Mouse (Mus musculus) hindbrain, embryonic 16.5 days (tissue): Measurements from ENCODE around the gene Clcnkb. TPM values are rescaled to one million over a fixed set of nuclear protein-coding genes. Genes with fewer than 3 reads are reported as not detected.
A peak's percentile ranks its signal among the peaks of the same experiment; 100 is the strongest.

Source experiments
- ATAC-seq: fragments of 200-750 bp; cut with Nextera tagmentation; 2 replicates; pipeline ENCODE4 v1.8.0; 2017; ENCODE audit warnings: moderate TSS enrichment, moderate library complexity
- H3K27ac ChIP-seq: fragments of 300-500 bp; sonication (generic); 2 replicates; pipeline ENCODE4 v1.5.1; 2014; ENCODE audit warnings: low read depth, mild to moderate bottlenecking, control low read depth, low read length, moderate library complexity
- H3K27me3 ChIP-seq: fragments of 300-500 bp; sonication (generic); replicated peaks from 2 replicates; pipeline ENCODE4 v1.6.1; 2014; ENCODE audit warnings: low read length; ENCODE audit not compliant: control insufficient read depth, insufficient read depth
- H3K36me3 ChIP-seq: fragments of 300-500 bp; sonication (generic); 2 replicates; pipeline ENCODE4 v1.6.1; 2014; ENCODE audit warnings: mild to moderate bottlenecking, low read length, moderate library complexity, mixed read lengths; ENCODE audit not compliant: control insufficient read depth, insufficient read depth
- H3K4me1 ChIP-seq: fragments of 300-500 bp; sonication (generic); 2 replicates; pipeline ENCODE4 v1.6.1; 2014; ENCODE audit warnings: low read depth, low read length; ENCODE audit not compliant: control insufficient read depth, insufficient read depth
- H3K4me2 ChIP-seq: fragments of 300-500 bp; sonication (generic); 2 replicates; pipeline ENCODE4 v1.6.1; 2014; ENCODE audit warnings: mild to moderate bottlenecking, low read length, control low read depth, moderate library complexity
- H3K4me3 ChIP-seq: fragments of 300-500 bp; sonication (generic); 2 replicates; pipeline ENCODE4 v1.5.1; 2014; ENCODE audit warnings: mild to moderate bottlenecking, low read length, control low read depth, moderate library complexity
- H3K9ac ChIP-seq: fragments of 300-500 bp; sonication (generic); 2 replicates; pipeline ENCODE4 v1.6.1; 2014; ENCODE audit warnings: low read depth, mild to moderate bottlenecking, control low read depth, low read length, moderate library complexity
- H3K9me3 ChIP-seq: fragments of 300-500 bp; sonication (generic); 2 replicates; pipeline ENCODE4 v1.6.1; 2014; ENCODE audit warnings: mild to moderate bottlenecking, low read length, moderate library complexity; ENCODE audit not compliant: control insufficient read depth
- WGBS: fragments of 180-500 bp; shearing (Covaris S2); extraction: QIAGEN DNeasy Blood & Tissue Kit; methylation state at CpG from one replicate; pipeline ENCODE4 v1.1.7; 2014; 5-methylcytosine and 5-hydroxymethylcytosine counted together
- polyA plus RNA-seq: library from polyadenylated mRNA; unstranded; fragments of >200 nt; fragmentation: Nextera tagmentation; extraction: Ambion mirVana; gene quantifications from 2 replicates; pipeline ENCODE4 v1.2.1, GENCODE M21; 2015

The Clcnkb gene
- polyA plus RNA-seq, 1 experiment from 2014 or later, result not detected

- no peak within 1 kb of the TSS for H3K9ac ChIP-seq
- no peaks in the 10 kb centered on the region for H3K9me3 ChIP-seq
Observed at GRCm38 (mm10) chr4:141398545-141398944, 17.3 kb downstream of the Clcnkb start, which contains the start of gene Clcnka. Gene Clcnka, minus strand, starts transcription at chr4:141398724.

GRCm38 (mm10) chr4:141397861-141398260, 18.0 kb downstream of the Clcnkb start:
- Histone ChIP-seq H3K36me3 (no peaks in the 10 kb centered on the region), H3K27me3 (no peaks in the 10 kb centered on the region), H3K9ac (no peak overlapping the region), H3K4me1 (no peaks in the 10 kb centered on the region), H3K27ac (no peak overlapping the region), H3K4me3 (no peak overlapping the region), H3K9me3 (no peaks in the 10 kb centered on the region), H3K4me2 (no peak overlapping the region)
- 83% methylated on average over 11 of the region's 12 CpGs for WGBS
- no peak for ATAC-seq

More at GRCm38 (mm10) chr4:141398545-141398944, 17.3 kb downstream of the Clcnkb start, which contains the start of gene Clcnka:
- Histone ChIP-seq H3K27ac (no peak within 1 kb of the TSS), H3K4me1 (no peaks in the 10 kb centered on the region), H3K4me3 (no peak within 1 kb of the TSS), H3K4me2 (no peak within 1 kb of the TSS), H3K36me3 (no peaks in the 10 kb centered on the region), H3K27me3 (no peaks in the 10 kb centered on the region)
- no peak for ATAC-seq
- 67% methylated on average over 12 of the region's 12 CpGs for WGBS

- Histone ChIP-seq H3K27me3 (no peaks in the 10 kb centered on the region), H3K36me3 (no peaks in the 10 kb centered on the region), H3K9me3 (no peaks in the 10 kb centered on the region), H3K9ac (no peak overlapping the region), H3K4me3 (no peak overlapping the region), H3K4me1 (no peaks in the 10 kb centered on the region), H3K4me2 (peak overlapping the region; percentile 19), H3K27ac (no peak overlapping the region)
- no peak for ATAC-seq
- 22% methylated on average over 16 of the region's 16 CpGs for WGBS
Observed at GRCm38 (mm10) chr4:141394751-141395150, 21.1 kb downstream of the Clcnkb start.

- Histone ChIP-seq H3K36me3 (no peaks in the 10 kb centered on the region), H3K9ac (no peak overlapping the region), H3K4me3 (no peak overlapping the region), H3K4me1 (no peaks in the 10 kb centered on the region), H3K27me3 (no peaks in the 10 kb centered on the region), H3K4me2 (no peak overlapping the region), H3K9me3 (no peaks in the 10 kb centered on the region), H3K27ac (no peak overlapping the region)
- WGBS, result 79% methylated on average over 11 of the region's 12 CpGs
- no peak for ATAC-seq
Observed at GRCm38 (mm10) chr4:141391293-141391692, 24.5 kb downstream of the Clcnkb start.

GRCm38 (mm10) chr4:141389366-141390150, 26.3 kb downstream of the Clcnkb start:
- 72% methylated on average over 18 of the region's 18 CpGs for WGBS
- H3K9me3 ChIP-seq, result no peaks in the 10 kb centered on the region
- H3K4me3 ChIP-seq, result no peak overlapping the region
- H3K4me2 ChIP-seq, result no peak overlapping the region
- no peak overlapping the region for H3K27ac ChIP-seq
- H3K36me3 ChIP-seq, result no peaks in the 10 kb centered on the region
- H3K9ac ChIP-seq, result no peak overlapping the region
- ATAC-seq, result no peak
- H3K27me3 ChIP-seq, result 0 out of 2 replicates have a peak, but pooled peaks cover 2% of the 10 kb centered on the region
- H3K4me1 ChIP-seq, result no peaks in the 10 kb centered on the region

- WGBS, result 73% methylated on average over 5 of the region's 5 CpGs
- Histone ChIP-seq H3K9me3 (no peaks in the 10 kb centered on the region), H3K9ac (no peak overlapping the region), H3K4me2 (no peak overlapping the region), H3K27ac (no peak overlapping the region), H3K4me3 (no peak overlapping the region), H3K36me3 (no peaks in the 10 kb centered on the region), H3K27me3 (peaks cover 16% of the 10 kb centered on the region), H3K4me1 (no peaks in the 10 kb centered on the region)
- no peak for ATAC-seq
Observed at GRCm38 (mm10) chr4:141387933-141388332, 27.9 kb downstream of the Clcnkb start.

- Histone ChIP-seq H3K27ac (no peak overlapping the region), H3K27me3 (peaks cover 23% of the 10 kb centered on the region), H3K36me3 (no peaks in the 10 kb centered on the region), H3K9ac (no peak overlapping the region), H3K4me2 (no peak overlapping the region), H3K9me3 (no peaks in the 10 kb centered on the region), H3K4me1 (0 out of 2 replicates have a peak, but pooled peaks cover 1% of the 10 kb centered on the region), H3K4me3 (no peak overlapping the region)
- WGBS, result 15% methylated on average over 5 of the region's 5 CpGs
- no peak for ATAC-seq
Observed at GRCm38 (mm10) chr4:141387093-141387784, 28.6 kb downstream of the Clcnkb start.

- Histone ChIP-seq H3K4me1 (0 out of 2 replicates have a peak, but pooled peaks cover 2% of the 10 kb centered on the region), H3K36me3 (no peaks in the 10 kb centered on the region), H3K27ac (no peak overlapping the region), H3K4me2 (no peak overlapping the region), H3K27me3 (peaks cover 29% of the 10 kb centered on the region), H3K9me3 (no peaks in the 10 kb centered on the region), H3K9ac (no peak overlapping the region), H3K4me3 (no peak overlapping the region)
- ATAC-seq, result no peak
- 69% methylated on average over 7 of the region's 7 CpGs for WGBS
Observed at GRCm38 (mm10) chr4:141386150-141386549, 29.7 kb downstream of the Clcnkb start.

- Histone ChIP-seq H3K4me3 (no peak overlapping the region), H3K4me2 (no peak overlapping the region), H3K36me3 (peaks cover 6% of the 10 kb centered on the region; the same call in 1 of the 2 replicates), H3K27ac (no peak overlapping the region), H3K9me3 (no peaks in the 10 kb centered on the region), H3K4me1 (0 out of 2 replicates have a peak, but pooled peaks cover 2% of the 10 kb centered on the region), H3K27me3 (peaks cover 33% of the 10 kb centered on the region), H3K9ac (no peak overlapping the region)
- 0 out of 2 replicates have a peak, but pooled peaks have one; percentile 13 for ATAC-seq
- WGBS, result 1% methylated on average over 7 of the region's 7 CpGs
Observed at GRCm38 (mm10) chr4:141385275-141385674, 30.5 kb downstream of the Clcnkb start.
